7 mouse cellular contexts compared by ENCODE assay signal in the genomic region with DNA sequence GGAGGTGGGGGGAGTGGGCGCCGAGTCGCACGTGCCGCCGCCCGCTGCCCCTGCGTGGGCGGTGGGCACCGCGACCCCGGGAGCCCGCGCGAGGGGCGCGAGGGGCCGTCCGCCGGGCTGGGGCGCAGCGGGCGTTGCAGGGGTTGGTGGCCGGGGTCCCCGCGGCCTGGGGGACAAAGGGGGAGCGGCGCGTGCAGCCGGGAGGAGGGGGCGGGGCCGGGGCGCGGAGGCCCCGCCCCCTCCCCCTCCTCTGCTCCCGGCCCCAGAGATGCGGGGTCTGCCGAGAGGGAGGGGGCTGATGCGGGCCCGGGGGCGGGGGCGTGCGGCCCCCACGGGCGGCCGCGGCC. TPM values are rescaled to one million over a fixed set of nuclear protein-coding genes. Genes with fewer than 3 reads are reported as not detected.
DNase-seq lines count a peak whose midpoint lies in the region; ATAC-seq lines count a peak whose summit lies in the region.

No protein-coding gene starts in this region.

- intact Hi-C loops in left cerebral cortex, postnatal 4 days (cut with DNase I): no loop called here

- peak; percentile 15 for ATAC-seq in hindbrain, embryonic 11.5 days (ENCODE audit: low FRiP score)
- no peak for ATAC-seq in liver, embryonic 16.5 days (ENCODE audit: low read depth)

- H3K4me2 ChIP-seq in hindbrain, embryonic 11.5 days (replicated peaks; ENCODE audit: low read depth, low read length): peak overlapping the region; percentile 93
- peak overlapping the region; percentile 92 for H3K4me2 ChIP-seq in liver, embryonic 16.5 days (ENCODE audit: low read depth, low read length)

- H3K27me3 ChIP-seq in hindbrain, embryonic 11.5 days (ENCODE audit: control insufficient read depth, insufficient read depth, low read length): no peaks in the 10 kb centered on the region
- H3K27me3 ChIP-seq in liver, embryonic 16.5 days (ENCODE audit: control insufficient read depth, insufficient read depth, low read depth, low read length): no peaks in the 10 kb centered on the region

- 2% methylated on average over 10 of the region's 47 CpGs for WGBS in hindbrain, embryonic 11.5 days
- WGBS in liver, embryonic 16.5 days (ENCODE audit: insufficient replicate concordance): 0% methylated on average over 27 of the region's 47 CpGs

- peak overlapping the region; percentile 78 for H3K4me3 ChIP-seq in hindbrain, embryonic 11.5 days (ENCODE audit: low read depth, low read length)
- H3K4me3 ChIP-seq in liver, embryonic 16.5 days (ENCODE audit: low read depth, low read length): peak overlapping the region; percentile 70

- H3K9ac ChIP-seq in hindbrain, embryonic 11.5 days (ENCODE audit: low read depth, low read length): peak overlapping the region; percentile 89
- H3K9ac ChIP-seq in liver, embryonic 16.5 days (ENCODE audit: low read depth, low read length): peak overlapping the region; percentile 79

- H3K9me3 ChIP-seq in hindbrain, embryonic 11.5 days (ENCODE audit: control insufficient read depth, low read length): no peaks in the 10 kb centered on the region
- no peaks in the 10 kb centered on the region for H3K9me3 ChIP-seq in liver, embryonic 16.5 days (replicated peaks; ENCODE audit: control insufficient read depth, low read length)

- peak overlapping the region; percentile 97 for H3K27ac ChIP-seq in hindbrain, embryonic 11.5 days (ENCODE audit: low read depth, low read length)
- H3K27ac ChIP-seq in liver, embryonic 16.5 days (ENCODE audit: low read length): peak overlapping the region; percentile 87

- peaks cover 10% of the 10 kb centered on the region for H3K4me1 ChIP-seq in hindbrain, embryonic 11.5 days (replicated peaks; ENCODE audit: control insufficient read depth, insufficient read depth, low read length)
- H3K4me1 ChIP-seq in liver, embryonic 16.5 days (ENCODE audit: control insufficient read depth, low read depth, low read length): peaks cover 35% of the 10 kb centered on the region

- peak; percentile 57 for DNase-seq in left cerebral cortex, postnatal 4 days
- DNase-seq in left cerebral cortex, adult 18-20 months (ENCODE audit: low spot score in 2 of 2): no peak
- DNase-seq in embryo, embryonic 10 days (ENCODE audit: low spot score): peak; percentile 19
- DNase-seq in hindbrain, embryonic 11.5 days (ENCODE audit: low spot score): peak; percentile 75
- no peak for DNase-seq in layer of hippocampus, postnatal 10 days (ENCODE audit: low spot score in 2 of 2)
- DNase-seq in urinary bladder, adult 2 months (ENCODE audit: low spot score): no peak

- peaks cover 9% of the 10 kb centered on the region for H3K36me3 ChIP-seq in hindbrain, embryonic 11.5 days (ENCODE audit: control insufficient read depth, insufficient read depth, low read length)
- H3K36me3 ChIP-seq in liver, embryonic 16.5 days (ENCODE audit: control insufficient read depth, insufficient read depth): peaks cover 3% of the 10 kb centered on the region; the same call in 1 of the 2 replicates

RNA-seq across cellular contexts. Expression of gene Ehmt2, which starts 0.4 kb away (rescaled TPM):
- 100 to 1,000 TPM; 232 to 251 TPM for total RNA-seq in left cerebral cortex, postnatal 4 days (2021)
- 100 to 1,000 TPM; 168 to 175 TPM for total RNA-seq in left cerebral cortex, adult 18-20 months (2021)
- 57.4 and 70.1 TPM in 2 replicates for polyA plus RNA-seq in hindbrain, embryonic 11.5 days (2014; fragmentation: Nextera tagmentation; extraction: Ambion mirVana)
- polyA plus RNA-seq in liver, embryonic 16.5 days (2015; fragmentation: Nextera tagmentation; extraction: Ambion mirVana): 12.4 and 15.2 TPM in 2 replicates
- 100 to 1,000 TPM; 174 to 175 TPM for total RNA-seq in layer of hippocampus, postnatal 10 days (2021)
- polyA plus RNA-seq in urinary bladder, adult 2 months (2012; rRNA removed): 124 and 129 TPM in 2 replicates

RNA-seq across cellular contexts. Expression of gene C2, which starts 0.6 kb away (rescaled TPM):
- total RNA-seq in left cerebral cortex, postnatal 4 days (2021): 1 to 10 TPM; 2.1 to 3.2 TPM
- 1 to 10 TPM; 2.7 to 3.4 TPM for total RNA-seq in left cerebral cortex, adult 18-20 months (2021)
- 0.64 and 1.2 TPM in 2 replicates for polyA plus RNA-seq in hindbrain, embryonic 11.5 days (2014; fragmentation: Nextera tagmentation; extraction: Ambion mirVana)
- 30.6 and 33.9 TPM in 2 replicates for polyA plus RNA-seq in liver, embryonic 16.5 days (2015; fragmentation: Nextera tagmentation; extraction: Ambion mirVana)
- 1 to 10 TPM; 1.3 to 1.4 TPM for total RNA-seq in layer of hippocampus, postnatal 10 days (2021)
- polyA plus RNA-seq in urinary bladder, adult 2 months (2012; rRNA removed): 43.0 and 45.6 TPM in 2 replicates

RNA-seq across cellular contexts. Expression of gene Slc44a4, which starts 15.6 kb away (rescaled TPM):
- under 1 TPM in 1 of 2 experiments, not detected in 1; 0.20 TPM for total RNA-seq in left cerebral cortex, postnatal 4 days (2021)
- under 1 TPM; 0.30 to 0.45 TPM for total RNA-seq in left cerebral cortex, adult 18-20 months (2021)
- polyA plus RNA-seq in hindbrain, embryonic 11.5 days (2014; fragmentation: Nextera tagmentation; extraction: Ambion mirVana): 0.12 and 0.29 TPM in 2 replicates
- polyA plus RNA-seq in liver, embryonic 16.5 days (2015; fragmentation: Nextera tagmentation; extraction: Ambion mirVana): 2.6 and 3.6 TPM in 2 replicates
- under 1 TPM; 0.16 to 0.20 TPM for total RNA-seq in layer of hippocampus, postnatal 10 days (2021)
- polyA plus RNA-seq in urinary bladder, adult 2 months (2012; rRNA removed): 4.5 and 5.1 TPM in 2 replicates

RNA-seq across cellular contexts. Expression of gene Gm20547, which starts 16.8 kb away (rescaled TPM):
- total RNA-seq in left cerebral cortex, postnatal 4 days (2021): not detected
- not detected for total RNA-seq in left cerebral cortex, adult 18-20 months (2021)
- not detected in 2 replicates for polyA plus RNA-seq in hindbrain, embryonic 11.5 days (2014; fragmentation: Nextera tagmentation; extraction: Ambion mirVana)
- polyA plus RNA-seq in liver, embryonic 16.5 days (2015; fragmentation: Nextera tagmentation; extraction: Ambion mirVana): not detected in 2 replicates
- under 1 TPM in 1 of 2 experiments, not detected in 1; 0.20 TPM for total RNA-seq in layer of hippocampus, postnatal 10 days (2021)
- polyA plus RNA-seq in urinary bladder, adult 2 months (2012; rRNA removed): 0.04 TPM in 1 of 2 replicates, not detected in the other

RNA-seq across cellular contexts. Expression of gene Zbtb12, which starts 19.4 kb away (rescaled TPM):
- 10 to 100 TPM; 35.4 to 38.3 TPM for total RNA-seq in left cerebral cortex, postnatal 4 days (2021)
- 1 to 10 TPM; 7.4 to 7.8 TPM for total RNA-seq in left cerebral cortex, adult 18-20 months (2021)
- polyA plus RNA-seq in hindbrain, embryonic 11.5 days (2014; fragmentation: Nextera tagmentation; extraction: Ambion mirVana): 2.9 and 3.2 TPM in 2 replicates
- polyA plus RNA-seq in liver, embryonic 16.5 days (2015; fragmentation: Nextera tagmentation; extraction: Ambion mirVana): 0.26 and 0.37 TPM in 2 replicates
- total RNA-seq in layer of hippocampus, postnatal 10 days (2021): 10 to 100 TPM in 1 of 2 experiments, 1 to 10 TPM in 1; 9.8 to 10.0 TPM
- polyA plus RNA-seq in urinary bladder, adult 2 months (2012; rRNA removed): 6.6 and 8.5 TPM in 2 replicates

Comparison
In these comparisons a context has a peak if more than half of its experiments do, and no peak if none do; other contexts are left out.
1. DNase-seq: peak in left cerebral cortex, postnatal 4 days (single experiment), embryo, embryonic 10 days (single experiment) and hindbrain, embryonic 11.5 days (single experiment); none in left cerebral cortex, adult 18-20 months (0 of 2), layer of hippocampus, postnatal 10 days (0 of 2) and urinary bladder, adult 2 months (single experiment).